Mouse (Mus musculus) thymus, postnatal 10 days (tissue): ENCODE results near the gene Tmem253.
A peak's percentile ranks its signal among the peaks of the same experiment; 100 is the strongest.

Source experiments
- DNase-seq, 2 experiments: peaks; one replicate each; pipeline ENCODE4 v3.0.0; 2021; ENCODE audit warnings: low spot score in 2 of 2

The Tmem253 gene

DNA sequence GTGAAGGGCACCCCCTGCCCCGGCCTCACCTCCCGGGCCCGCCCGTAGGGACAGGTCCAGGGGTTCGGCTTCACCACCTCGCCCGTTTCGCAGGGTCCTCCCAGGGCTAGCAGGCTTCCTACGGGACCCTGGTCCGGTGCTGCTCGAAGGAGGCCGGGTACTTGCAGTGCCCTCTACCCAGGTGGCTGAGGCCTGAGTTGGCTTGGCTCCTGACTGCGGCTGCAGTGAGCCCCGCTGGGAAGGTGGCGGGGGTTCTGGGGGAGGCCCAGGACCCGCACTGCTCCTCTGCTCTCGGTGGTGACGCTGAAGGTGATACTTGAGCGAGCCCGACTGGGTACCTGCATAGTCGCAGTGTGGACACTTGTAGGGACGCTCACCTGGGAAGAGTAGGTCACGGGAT lies 8.7 kb upstream of the Tmem253 start:
- peak in 1 of 2 experiments; percentile 14 for DNase-seq

DNA sequence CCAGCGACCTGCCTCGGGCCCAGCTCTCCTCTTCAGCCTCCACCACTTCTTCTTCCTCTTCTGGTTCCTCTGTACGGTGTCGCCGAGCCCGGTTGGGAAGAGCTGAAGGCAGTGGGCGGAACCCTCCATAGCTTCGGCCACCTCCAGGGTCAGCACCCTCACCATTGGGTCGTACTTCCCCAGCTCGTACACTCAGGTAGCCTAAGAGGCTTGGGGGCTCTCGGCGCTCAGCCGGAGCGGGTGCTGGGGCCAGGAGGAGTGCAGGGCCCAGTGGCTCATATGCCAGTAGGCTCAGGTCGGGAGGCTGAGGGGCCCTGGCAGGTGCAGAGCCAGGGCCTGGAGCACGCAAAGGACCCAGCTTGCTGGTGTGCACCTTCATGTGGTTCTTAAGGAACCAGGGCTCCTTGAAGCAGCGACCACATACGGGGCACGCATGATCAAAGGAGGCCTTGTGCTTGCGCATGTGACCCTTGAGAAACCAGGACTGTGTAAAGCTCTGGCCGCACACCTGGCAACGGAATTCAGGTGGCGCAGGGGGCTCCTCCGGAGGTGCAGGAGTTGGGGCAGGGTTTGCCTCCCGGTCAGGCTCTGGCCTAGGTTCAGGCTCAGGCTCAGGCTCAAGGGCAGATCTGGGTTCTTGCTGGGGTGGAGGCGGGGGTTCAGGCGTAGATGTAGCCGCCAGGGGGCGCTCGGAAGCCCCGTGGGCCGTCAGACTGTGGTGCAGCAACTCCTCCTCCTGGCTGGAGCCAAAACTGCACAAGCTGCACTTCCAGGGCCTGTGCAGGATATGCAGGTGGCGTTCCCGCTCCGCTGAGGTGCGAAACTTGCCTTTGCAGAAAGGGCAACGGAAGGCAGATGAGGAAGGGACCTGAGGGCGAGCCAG lies 6.9 kb upstream of the Tmem253 start:
- peak; percentile 91 to 98 for DNase-seq

DNA sequence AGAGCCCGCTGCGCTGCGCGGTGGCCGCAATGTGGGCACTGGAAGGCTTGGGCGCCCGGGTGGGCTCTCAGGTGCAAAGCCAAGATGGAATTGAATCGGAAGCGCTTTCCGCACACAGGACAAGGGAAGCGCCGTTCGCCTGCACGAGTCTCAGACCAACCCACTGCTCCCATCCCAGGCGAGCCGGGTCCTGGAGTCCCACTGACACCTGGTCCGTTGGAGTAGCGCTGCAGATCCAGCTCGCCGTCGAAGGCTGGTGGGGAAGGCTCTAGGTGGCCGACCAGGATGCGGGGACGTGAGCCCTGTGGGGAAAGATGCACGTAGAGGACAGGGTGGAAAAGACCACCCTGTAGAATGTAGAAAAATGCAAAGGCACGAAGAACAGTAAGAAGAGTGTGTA lies 6.1 kb upstream of the Tmem253 start:
- DNase-seq, result no peak

DNA sequence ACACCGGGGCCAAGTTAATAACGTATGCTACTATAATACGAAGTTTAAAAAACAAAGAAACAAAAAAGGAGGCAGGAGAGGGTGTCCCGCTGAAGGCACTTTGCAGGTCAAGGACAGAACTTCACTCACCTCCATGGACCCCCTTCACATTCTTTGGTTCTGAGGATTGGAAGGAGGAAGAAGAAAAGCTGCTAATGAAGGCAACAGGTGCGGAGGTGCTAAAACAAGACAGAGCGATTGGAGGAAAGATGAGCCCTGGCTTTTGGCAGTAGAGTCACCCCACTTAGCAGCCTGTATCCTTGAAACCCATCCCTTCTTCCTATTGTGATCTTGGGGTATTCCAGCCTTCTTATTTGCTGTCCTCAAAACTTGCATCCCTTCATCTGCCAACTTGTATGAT lies 5.6 kb upstream of the Tmem253 start:
- no peak for DNase-seq

DNA sequence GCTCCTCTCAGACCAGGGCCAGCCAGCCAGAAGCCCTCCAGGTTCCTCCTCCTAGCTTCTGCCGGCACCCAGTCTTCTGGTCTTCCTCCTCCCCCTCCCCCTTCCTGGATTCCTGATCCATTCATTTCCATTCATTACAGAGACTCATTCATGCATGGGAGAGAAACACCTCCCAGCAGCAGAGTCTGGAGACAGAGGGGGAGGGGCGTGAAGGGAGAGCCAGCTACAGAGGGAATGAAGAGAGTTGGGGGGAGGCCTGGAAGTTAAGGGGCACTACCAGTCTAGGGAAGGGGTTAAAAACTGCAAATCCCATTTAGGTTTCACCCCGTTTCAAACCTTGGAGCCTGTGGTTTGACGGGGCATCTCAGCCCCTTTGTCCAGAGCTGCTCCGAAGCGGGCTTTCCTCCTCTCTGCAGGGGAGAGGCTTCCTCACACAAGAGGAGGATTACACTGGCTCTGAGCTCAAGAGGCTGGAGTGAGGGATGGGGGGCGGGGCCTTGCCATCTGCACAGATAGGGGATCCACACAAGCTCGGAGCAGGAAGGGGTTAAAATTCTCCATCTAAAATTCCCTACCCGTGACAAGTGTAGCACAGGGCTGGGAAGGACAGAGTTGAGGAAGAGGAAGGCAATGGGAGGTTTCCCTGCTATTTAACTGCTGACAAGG lies 4.9 kb upstream of the Tmem253 start:
- peak in 1 of 2 experiments; percentile 12 for DNase-seq

DNA sequence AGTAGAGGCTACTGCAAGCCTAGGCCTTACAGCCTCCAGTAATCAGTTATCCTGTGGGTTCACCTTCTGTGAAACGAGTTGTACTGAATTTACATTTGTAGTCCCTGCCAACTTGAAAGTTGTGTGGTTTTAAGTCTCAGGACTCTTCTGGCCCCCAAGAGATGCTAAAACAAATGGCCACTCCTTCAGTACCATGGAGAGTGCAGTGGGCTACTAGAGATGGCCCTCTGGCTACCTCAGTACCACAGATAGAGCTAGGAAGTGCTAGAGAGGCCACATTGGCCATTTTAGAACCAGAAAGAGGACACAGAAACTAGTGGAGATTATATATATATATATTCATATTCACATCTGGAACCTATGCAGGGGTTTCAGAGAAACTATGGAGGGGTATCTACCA lies 3.8 kb upstream of the Tmem253 start:
- DNase-seq, result no peak

DNA sequence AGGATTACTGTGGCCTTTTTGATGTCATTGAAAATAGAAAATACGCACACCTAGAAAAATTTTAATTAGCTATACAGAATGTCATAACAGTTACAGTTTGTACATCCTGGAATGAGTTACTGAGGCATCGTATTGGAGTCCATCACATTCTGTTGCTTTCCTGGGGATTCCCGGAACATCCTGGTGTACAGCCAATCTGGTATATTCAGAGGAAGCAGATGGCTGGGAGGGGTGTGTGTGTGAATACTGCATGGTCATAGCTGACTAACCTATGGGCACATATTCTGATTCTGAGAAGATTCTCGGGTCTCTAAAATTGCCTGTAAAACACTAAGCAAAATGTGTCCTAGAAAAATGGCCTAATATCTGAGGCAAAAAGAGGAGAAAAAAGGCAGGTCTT lies 3.4 kb upstream of the Tmem253 start:
- DNase-seq, result no peak

DNA sequence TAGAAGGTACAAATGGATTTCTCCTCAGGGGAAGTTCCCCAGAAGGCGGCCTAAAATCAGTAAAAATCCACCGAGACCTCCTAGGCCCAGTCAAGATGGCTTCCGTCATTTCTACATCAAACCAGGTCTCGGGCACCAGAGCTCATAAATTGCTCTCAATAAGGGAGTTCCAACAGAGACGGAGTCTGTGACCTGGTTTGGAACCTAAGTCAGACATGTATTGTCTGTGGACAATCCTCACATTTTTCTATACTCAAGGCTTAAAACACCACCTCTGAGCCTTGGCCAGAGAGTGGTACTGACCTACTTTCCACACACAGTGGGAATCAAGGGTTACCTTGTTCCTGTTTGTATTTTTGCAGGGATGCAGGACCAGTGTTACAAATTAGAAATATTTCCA lies 2.9 kb upstream of the Tmem253 start:
- DNase-seq, result no peak

DNA sequence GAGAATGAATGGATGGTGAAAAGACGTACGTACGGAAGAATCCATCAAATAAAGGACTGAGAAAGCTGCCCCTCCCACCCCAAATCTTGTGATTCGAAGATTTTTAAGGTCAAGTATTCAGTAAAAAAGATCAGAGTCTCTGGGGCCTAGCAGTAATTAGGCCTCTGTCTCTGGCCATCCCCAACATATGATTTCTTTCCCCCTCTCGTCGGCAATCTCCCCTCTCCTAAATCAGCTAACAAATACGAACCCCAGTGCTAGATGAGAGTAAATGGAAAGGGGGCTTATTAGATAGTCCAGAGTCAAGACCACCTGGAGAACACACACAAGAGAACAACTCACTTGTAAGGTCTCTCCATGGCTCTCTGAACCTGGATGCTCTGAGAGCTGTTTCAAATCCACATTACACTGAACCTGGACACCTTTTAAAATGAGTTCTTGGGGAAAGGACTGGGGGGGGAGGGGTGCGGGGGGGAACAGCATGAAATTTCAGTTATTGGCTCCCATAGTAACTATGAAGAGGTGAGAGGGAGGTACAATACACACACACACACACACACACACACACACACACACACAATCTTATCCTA lies 2.3 kb upstream of the Tmem253 start:
- no peak for DNase-seq

DNA sequence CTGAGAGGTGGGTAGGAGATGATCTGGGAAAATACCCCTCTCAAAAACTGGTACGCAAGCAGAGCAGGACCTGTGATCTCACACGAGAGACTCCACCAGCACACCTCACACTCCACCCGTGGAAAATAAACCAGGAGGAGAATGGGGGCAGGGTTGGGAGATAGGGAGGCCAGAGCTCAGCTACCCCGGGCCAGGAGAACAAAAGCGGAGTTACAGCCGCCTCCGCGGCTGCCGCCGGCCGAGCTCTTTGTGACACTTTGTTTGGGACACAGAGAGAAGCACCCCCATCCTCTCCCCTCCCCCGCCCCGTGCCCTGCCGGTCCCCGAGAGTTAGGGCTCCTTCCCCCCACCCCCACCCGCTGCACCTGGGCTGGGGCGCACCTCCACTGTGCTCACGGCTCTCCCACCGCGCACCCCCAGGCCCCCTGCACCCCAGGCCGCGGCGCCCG lies 1.7 kb upstream of the Tmem253 start:
- DNase-seq, result peak; percentile 86 to 90

DNA sequence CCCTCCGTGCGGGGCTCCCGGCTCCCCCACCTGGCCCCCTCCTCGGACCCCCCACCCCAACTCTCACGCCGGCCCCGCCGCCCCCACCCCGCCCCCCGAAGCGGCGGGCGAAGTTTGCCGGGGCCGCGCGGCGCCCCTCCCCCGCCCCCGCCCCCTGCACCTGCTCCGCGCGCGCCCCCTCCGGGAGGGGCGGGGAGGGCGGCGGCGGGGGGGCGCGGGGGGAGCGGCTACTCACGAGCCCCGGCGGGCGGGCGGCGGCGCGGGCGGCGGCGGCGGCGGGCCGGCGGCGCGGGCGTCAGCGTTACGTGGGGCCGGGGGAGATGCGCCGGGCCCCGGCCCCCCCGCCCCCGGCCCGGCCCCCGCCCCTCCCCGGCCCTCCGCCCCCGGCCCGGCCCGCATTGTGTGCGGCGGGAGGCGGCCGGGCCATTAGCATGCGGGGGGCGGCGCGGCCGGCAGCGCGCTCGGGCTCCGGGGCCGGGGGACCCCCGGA lies 1.1 kb upstream of the Tmem253 start:
- peak in 1 of 2 experiments; percentile 28 for DNase-seq

DNA sequence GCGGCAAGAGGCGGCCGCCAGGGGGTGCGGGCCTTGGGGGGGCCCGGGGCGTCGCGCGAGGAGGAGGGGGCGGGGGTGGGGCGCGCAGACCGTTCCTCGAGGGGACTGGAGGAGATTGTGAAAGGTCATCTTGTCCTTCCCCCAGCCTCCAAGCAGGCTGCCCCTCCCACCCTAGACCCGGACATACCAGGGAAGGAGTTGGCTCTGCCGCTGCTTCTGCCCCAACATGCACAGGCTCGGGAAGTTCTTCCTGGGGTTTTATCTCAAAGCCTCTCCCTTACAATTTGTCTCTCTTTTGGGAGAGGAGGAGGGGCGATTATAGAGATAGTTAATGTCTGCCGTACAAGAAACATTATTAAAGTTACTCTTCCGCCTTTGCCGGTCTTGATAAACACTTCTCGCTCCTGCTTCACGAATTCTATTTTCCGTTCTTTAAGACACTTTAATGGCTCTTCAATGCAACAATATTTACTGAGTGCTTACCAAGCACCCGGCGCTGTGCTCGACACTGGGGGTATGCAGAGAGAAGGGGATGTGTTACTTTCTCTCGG lies 622 bp upstream of the Tmem253 start:
- peak in 1 of 2 experiments; percentile 53 for DNase-seq

DNA sequence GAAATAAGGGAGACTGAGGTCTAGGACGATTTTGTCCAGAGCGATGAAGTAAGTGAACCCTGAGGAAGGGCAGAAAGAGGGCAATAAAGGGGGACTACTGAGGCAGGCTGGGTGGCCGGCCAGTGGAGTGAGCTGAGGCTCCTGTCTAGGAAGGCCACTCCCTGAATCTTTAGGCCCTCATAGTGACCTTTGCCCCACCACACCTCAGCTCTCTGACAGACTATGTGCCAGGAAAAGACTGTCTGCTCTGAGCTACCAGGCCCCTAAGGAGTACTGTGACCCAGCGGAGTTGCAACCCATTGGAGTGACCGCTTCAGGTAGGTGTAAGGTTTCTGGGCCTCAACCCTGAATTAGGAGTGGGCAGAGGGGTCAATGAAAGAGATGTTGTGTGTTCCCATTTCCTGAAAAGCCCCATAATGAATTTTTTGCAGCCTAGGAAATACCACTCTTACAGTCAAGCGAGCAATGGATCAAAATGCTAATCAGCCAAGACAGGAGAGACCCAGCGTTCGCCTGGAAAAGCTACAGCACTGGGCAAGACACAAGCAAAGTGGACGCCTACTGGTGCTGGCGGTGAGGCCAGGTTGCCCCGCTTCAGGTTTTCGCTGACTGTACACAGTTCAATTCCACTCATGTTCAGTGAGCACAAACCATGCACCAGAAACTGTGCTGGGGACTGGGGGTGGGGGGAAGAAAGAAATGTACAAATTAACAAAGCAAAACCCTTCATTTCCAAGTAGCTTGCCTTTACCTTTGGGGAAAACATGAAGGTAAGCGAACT lies 1.4 kb downstream of the Tmem253 start:
- no peak for DNase-seq

DNA sequence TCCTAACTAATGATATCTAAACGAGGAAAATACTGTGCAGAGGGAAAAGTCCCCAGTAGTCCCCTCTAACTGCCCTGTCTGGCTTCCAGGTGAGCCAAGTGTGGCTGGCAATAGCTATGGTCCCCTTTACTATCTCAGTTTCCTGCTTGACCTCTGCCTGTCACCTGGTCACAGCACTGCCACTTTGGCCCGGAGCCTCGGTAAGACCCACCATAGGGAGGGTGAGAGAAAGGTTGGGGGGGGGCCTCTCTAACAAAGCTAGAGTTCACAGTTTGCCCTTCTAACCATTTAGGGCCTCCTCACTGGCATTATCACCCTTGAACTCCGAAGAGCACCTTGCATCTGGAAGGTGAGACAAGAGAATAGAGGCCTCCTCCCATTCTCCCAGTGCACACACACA lies 2.2 kb downstream of the Tmem253 start:
- no peak for DNase-seq

DNA sequence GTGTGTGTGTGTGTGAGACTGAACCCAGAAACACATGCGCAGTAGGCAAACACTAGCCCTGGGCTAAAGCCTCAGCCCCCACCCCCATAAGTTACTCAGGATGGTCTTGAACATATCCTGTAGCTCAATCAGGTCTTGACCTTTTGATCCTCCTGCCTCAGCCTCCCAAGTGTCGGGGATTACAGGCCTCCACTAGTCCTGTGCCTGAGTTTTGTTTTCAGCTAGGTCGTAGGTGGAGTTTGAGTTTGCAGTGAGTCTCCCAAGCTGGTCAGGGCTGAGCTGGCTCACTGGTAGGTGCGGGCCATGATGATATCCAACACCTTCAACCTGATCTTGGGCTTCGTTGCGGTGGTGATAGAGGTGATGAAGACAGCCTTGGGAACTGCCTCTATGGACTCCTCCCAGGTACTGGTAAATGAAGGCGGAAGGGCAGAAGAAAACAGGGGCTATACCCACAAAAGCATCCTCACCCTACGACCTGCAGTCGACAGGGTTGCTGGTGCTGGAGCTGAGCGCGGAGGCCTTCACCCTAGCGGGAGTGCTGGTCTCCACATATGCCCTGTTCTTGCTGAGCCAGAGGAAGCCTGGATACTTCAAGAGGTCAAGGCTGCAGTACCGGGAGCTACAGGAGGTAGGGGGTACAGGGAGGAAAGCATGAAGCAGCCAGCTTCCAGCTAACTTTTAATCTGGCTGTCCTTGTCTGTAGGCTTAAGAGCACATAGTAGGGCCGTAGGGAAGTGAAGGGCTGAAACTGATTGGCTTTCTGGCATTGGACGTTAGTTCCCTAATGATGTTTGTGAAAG lies 3.0 kb downstream of the Tmem253 start:
- DNase-seq, result peak in 1 of 2 experiments; percentile 8

DNA sequence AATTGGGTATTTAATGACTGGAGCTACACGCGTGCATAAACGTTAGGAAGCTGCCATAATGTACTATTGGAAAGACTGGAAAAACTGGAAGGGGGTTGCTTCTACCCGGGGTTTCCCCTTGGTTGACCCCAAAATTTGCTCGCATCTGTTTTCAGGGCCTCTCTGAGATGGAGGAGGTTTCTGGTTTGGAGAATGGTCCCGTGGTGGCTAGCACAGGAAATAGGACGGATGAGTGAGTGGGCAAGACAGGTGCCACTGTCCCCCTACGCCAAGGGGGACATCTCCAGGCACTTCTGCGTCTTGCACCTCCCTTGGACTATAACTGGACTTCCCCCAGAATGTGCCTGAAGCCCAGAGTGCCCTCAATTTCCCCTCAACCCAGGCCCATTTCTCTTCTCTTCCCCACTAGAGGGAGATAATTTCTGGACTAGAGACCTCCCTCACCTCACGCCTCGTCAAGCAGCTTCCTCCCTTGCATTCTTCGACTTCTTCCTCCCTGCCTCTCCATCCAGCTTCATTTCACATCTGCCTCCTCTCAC lies 3.7 kb downstream of the Tmem253 start:
- DNase-seq, result peak in 1 of 2 experiments; percentile 44

DNA sequence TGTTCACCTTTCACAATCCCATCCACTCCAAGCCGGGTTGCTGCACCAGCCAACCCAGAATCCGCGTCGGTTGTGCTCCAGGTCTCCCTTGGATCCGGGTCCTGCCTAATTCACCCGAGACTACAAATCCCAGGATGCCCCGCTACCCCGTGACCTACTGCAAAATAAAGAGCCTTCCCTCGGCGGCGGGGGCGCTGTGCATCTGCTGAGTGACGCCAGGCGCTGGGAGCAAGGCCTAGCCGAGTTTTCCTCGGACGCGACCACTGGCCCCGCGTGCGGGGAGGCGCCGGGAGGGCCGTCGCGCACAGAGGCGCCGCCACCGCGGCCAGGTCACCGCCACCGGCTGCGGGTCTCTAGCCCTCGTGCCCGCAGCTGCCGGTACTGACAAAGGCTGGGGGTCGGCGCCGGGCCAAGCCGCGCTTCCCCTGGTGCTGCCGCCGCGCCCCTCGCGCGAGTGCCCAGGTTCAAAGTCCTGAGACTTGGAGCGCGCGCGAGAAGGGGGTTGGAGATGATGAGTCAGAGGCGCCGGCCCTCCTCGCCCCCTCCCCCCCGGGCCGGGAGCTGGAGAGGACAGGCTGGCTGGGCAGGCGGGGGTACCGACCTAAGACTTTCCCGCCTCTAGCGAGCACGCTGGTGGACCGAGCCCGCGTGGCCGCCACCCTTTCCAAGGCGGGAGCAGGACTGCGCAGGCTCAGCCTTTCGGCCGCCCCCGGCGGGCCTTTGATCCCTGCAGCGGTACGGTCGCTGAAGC lies 4.3 kb downstream of the Tmem253 start:
- DNase-seq, result peak; percentile 97

DNA sequence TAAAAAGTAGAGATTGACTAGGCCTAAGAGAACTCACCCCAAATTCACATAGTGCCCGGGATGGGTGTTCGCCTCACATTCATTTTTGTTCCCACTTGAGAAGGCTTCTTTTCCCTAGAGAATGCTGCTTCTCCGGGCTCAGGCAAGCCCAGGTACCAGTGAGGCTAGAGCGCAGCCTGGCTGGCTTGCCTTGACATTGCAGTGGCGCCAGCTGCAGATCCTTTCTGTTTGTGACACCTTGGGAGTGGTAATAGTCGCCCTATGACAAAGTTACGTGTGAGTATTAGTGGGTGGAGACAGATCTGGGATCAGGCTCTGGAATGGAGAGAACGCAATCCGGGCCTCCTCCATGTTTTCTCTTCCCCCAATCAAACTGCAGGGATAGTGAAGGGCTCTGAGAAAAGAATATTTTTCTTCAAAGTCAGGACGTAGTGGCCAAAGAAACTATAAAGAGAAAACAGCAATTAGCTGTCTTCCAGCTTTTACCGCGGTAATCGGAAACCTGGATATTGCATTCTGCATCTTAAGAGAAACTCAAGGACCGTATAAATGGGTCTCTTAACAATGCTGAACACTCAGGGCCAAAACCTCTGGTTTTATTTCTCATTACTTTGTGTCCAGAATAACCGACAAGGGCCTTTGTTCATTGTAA lies 5.2 kb downstream of the Tmem253 start, which contains the start of gene Zfp219:
Zfp219 (minus strand) TSS at position 248 of the 652 bp plus-strand sequence.
- DNase-seq, result peak; percentile 68 to 69

DNA sequence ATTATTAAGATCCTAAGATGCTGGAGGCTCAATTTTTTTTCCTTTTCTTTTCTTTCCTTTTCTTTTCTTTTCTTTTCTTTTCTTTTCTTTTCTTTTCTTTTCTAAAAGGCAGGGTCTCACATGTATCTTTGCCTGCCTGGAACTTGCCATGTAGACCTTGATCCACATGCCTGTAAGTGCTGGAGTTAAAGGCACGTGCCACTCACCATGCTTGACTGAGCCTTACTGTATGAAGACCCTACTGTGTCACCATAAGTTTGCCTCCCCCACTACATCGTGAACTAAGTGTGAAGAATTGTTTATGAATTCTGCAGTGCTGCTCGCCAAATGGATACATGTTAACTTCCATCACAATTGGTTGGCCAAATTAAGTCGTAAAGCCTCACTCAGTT lies 5.7 kb downstream of the Tmem253 start:
- no peak for DNase-seq
